Mouse (Mus musculus): ENCODE results near the gene Prkcz. TPM values are rescaled to one million over a fixed set of nuclear protein-coding genes. Genes with fewer than 3 reads are reported as not detected.
A peak's percentile ranks its signal among the peaks of the same experiment; 100 is the strongest.
"Not testable (repeated sequence)": the region's sequence is repeated elsewhere in the genome, so short reads cannot be mapped to it uniquely, and the experiment has no call there.

Prkcz gene
- polyA plus RNA-seq, 1 experiment from 2014 or later: 17.9 TPM

GRCm38 (mm10) chr4:155328385-155328784, 32.8 kb downstream of the Prkcz start:
- ATAC-seq (ENCODE audit: insufficient read depth, low FRiP score, low read depth); H3K27me3 ChIP-seq (replicated peaks); H3K36me3 ChIP-seq; H3K4me1 ChIP-seq; H3K4me3 ChIP-seq (replicated peaks); H3K27ac ChIP-seq; H3K9me3 ChIP-seq; H3K9ac ChIP-seq; H3K4me2 ChIP-seq: not testable (repeated sequence)
- 89% methylated on average over 11 of the region's 11 CpGs for WGBS

- Histone ChIP-seq H3K4me1 (0 out of 2 replicates have a peak, but pooled peaks cover 2% of the 10 kb centered on the region), H3K4me3 (replicated peaks) (no peak overlapping the region), H3K9me3 (no peaks in the 10 kb centered on the region), H3K4me2 (no peak overlapping the region), H3K36me3 (no peaks in the 10 kb centered on the region), H3K9ac (no peak overlapping the region), H3K27ac (no peak overlapping the region), H3K27me3 (replicated peaks) (no peaks in the 10 kb centered on the region)
- 46% methylated on average over 5 of the region's 5 CpGs for WGBS
- ATAC-seq (ENCODE audit: insufficient read depth, low FRiP score, low read depth): no peak
Measured at GRCm38 (mm10) chr4:155325773-155326172, 35.4 kb downstream of the Prkcz start.

DNA sequence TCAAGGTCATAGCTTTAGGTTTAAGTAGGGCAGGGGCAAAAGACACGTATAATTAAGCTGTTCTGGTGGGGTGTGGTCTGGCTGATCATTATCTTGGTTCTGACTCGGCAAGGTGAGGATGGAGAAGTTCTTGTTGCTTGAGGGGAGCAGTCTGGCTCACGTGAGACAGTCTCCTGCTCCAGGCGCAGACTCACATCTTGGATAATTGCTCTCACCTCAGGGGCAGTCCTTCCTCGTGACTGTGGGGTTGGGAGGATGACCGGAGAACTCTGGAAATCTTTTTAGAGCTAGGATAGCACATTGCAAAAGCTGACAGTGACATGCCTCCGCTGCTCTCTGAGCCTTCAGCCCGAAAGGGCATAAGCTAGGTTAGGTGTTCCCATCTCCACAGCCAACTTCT, 36.6 kb downstream of the Prkcz start:
- Histone ChIP-seq H3K4me3 (replicated peaks) (no peak overlapping the region), H3K27ac (no peak overlapping the region), H3K4me2 (no peak overlapping the region), H3K9ac (no peak overlapping the region), H3K36me3 (no peaks in the 10 kb centered on the region), H3K9me3 (no peaks in the 10 kb centered on the region), H3K27me3 (replicated peaks) (no peaks in the 10 kb centered on the region), H3K4me1 (0 out of 2 replicates have a peak, but pooled peaks cover 3% of the 10 kb centered on the region)
- WGBS: 49% methylated on average over 8 of the region's 8 CpGs
- ATAC-seq (ENCODE audit: insufficient read depth, low FRiP score, low read depth): no peak

DNA sequence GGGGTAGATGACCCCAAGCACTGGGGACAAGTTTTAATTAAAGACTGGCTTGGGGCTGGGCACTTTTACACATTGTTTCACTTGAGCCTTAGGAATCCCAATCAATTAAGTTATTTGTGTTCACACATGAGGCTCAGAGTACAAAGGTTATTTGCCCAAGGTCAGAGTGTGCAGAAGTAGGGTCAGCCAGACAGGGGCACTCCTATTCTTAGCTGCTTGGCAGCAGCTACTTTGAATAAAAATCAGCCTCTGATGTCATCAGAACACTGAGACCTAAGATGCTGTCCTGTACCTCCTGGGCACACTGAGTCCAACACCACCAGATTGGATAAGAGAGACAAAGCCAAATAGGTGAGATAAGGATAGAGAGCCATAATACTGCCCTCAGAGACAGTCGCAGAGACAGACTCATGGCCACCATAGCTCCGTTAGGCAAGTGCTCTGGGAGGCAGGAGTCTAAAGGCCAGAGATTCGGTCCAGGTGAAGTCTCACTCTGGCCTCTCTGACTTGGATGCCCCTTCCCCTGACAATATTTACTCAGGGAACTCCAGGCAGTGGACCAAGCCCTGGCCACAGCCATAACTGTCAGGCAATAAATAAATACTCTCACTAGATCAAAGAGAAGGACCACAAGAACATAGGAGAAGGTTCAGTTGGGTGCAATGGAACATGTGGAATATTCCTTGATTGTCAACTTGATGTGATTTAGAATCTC, 37.9 kb downstream of the Prkcz start:
- 0 out of 2 replicates have a peak, but pooled peaks cover 3% of the 10 kb centered on the region for H3K4me1 ChIP-seq
- no peaks in the 10 kb centered on the region for H3K9me3 ChIP-seq
- no peaks in the 10 kb centered on the region for H3K36me3 ChIP-seq
- no peak overlapping the region for H3K4me2 ChIP-seq
- no peak overlapping the region for H3K9ac ChIP-seq
- WGBS: 58% methylated on average over 3 of the region's 3 CpGs
- H3K4me3 ChIP-seq (replicated peaks): no peak overlapping the region
- no peak overlapping the region for H3K27ac ChIP-seq
- no peaks in the 10 kb centered on the region for H3K27me3 ChIP-seq (replicated peaks)
- no peak for ATAC-seq (ENCODE audit: insufficient read depth, low FRiP score, low read depth)

GRCm38 (mm10) chr4:155320281-155321244, 40.6 kb downstream of the Prkcz start:
- no peaks in the 10 kb centered on the region for H3K36me3 ChIP-seq
- H3K9me3 ChIP-seq: no peaks in the 10 kb centered on the region
- ATAC-seq (ENCODE audit: insufficient read depth, low FRiP score, low read depth): peak; percentile 44; the same call in 1 of the 2 replicates
- H3K4me3 ChIP-seq (replicated peaks): no peak overlapping the region
- H3K27me3 ChIP-seq (replicated peaks): no peaks in the 10 kb centered on the region
- no peak overlapping the region for H3K9ac ChIP-seq
- 0 out of 2 replicates have a peak, but pooled peaks cover 3% of the 10 kb centered on the region for H3K4me1 ChIP-seq
- no peak overlapping the region for H3K4me2 ChIP-seq
- 59% methylated on average over 15 of the region's 15 CpGs for WGBS
- H3K27ac ChIP-seq: no peak overlapping the region

- no peaks in the 10 kb centered on the region for H3K36me3 ChIP-seq
- H3K9ac ChIP-seq: no peak overlapping the region
- H3K4me3 ChIP-seq (replicated peaks): no peak overlapping the region
- H3K27ac ChIP-seq: no peak overlapping the region
- no peak overlapping the region for H3K4me2 ChIP-seq
- no peaks in the 10 kb centered on the region for H3K9me3 ChIP-seq
- H3K4me1 ChIP-seq: 0 out of 2 replicates have a peak, but pooled peaks cover 3% of the 10 kb centered on the region
- no peaks in the 10 kb centered on the region for H3K27me3 ChIP-seq (replicated peaks)
- ATAC-seq (ENCODE audit: insufficient read depth, low FRiP score, low read depth): peak; percentile 44; the same call in 1 of the 2 replicates
- 27% methylated on average over 2 of the region's 2 CpGs for WGBS
Measured at GRCm38 (mm10) chr4:155318266-155318665, 42.9 kb downstream of the Prkcz start.

DNA sequence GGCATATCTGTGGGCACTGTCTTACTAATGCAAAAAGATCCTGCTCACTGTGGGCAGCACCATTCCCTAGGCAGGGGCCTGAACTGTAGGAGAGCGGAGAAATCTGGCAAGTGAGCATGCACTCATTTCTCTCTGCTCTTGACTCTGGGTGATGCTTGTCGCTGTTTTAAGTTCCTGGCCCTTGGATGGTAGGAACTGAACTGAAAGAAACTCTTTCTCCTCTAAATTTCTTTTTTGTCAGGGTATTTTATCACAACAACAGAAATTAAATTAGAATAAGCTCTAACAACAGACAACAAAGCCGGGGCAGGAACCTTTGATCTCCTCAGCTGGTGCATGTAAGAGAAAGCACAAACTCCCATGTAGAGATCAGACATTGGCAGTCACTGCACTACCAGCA, 46.1 kb downstream of the Prkcz start:
- 82% methylated on average over 3 of the region's 3 CpGs for WGBS
- Histone ChIP-seq H3K27me3 (replicated peaks) (no peaks in the 10 kb centered on the region), H3K4me2 (no peak overlapping the region), H3K4me3 (replicated peaks) (no peak overlapping the region), H3K9me3 (no peaks in the 10 kb centered on the region), H3K27ac (no peak overlapping the region), H3K36me3 (no peaks in the 10 kb centered on the region), H3K9ac (no peak overlapping the region), H3K4me1 (no peaks in the 10 kb centered on the region)
- ATAC-seq (ENCODE audit: insufficient read depth, low FRiP score, low read depth): no peak

DNA sequence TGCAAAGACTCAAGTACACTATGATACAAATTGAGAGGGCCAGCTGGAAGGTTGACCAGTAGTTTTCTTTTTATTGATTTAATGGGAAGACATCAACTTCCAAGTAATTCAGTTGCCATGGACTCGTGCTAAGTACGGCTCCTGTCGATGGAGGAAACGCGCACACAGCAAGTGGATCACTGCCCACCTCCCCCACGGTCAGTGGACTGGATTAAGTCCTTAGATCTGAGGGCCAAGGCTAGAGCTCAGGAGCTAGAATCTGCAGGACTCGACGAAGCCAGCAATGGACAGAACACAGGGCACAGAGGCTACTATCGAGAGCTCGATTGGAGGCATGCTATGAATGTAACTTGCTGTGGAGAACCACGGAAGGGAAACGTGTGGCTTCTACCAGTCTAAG, 52.5 kb downstream of the Prkcz start:
- no peak overlapping the region for H3K4me2 ChIP-seq
- WGBS: 86% methylated on average over 12 of the region's 12 CpGs
- H3K9me3 ChIP-seq: no peaks in the 10 kb centered on the region
- no peaks in the 10 kb centered on the region for H3K36me3 ChIP-seq
- H3K4me3 ChIP-seq (replicated peaks): no peak overlapping the region
- ATAC-seq (ENCODE audit: insufficient read depth, low FRiP score, low read depth): no peak
- H3K27me3 ChIP-seq (replicated peaks): no peaks in the 10 kb centered on the region
- peaks cover 8% of the 10 kb centered on the region for H3K4me1 ChIP-seq
- H3K9ac ChIP-seq: no peak overlapping the region
- H3K27ac ChIP-seq: no peak overlapping the region

DNA sequence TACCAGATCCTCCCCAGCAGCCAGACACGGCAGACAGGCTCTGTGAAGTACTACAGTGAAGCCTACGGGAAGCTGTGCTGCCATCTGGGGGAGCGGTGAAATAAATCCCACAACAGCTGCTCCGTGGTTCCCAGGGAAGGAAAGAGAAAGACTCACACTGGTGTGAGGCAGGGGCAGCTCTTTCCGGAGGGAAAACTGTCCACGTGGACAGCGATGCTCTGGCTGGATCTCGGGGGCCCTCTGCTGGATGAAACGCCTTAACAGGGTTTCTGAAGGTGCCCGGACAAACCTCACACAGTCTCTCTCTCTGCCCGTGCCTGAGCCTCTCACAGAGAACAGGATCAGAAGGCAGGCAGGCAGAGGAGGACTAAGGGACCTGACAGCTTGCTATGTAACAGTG, 53.1 kb downstream of the Prkcz start:
- WGBS: under 1% methylated on average over 11 of the region's 11 CpGs
- Histone ChIP-seq H3K4me1 (peaks cover 8% of the 10 kb centered on the region), H3K9me3 (no peaks in the 10 kb centered on the region), H3K27ac (peak overlapping the region; percentile 63; the same call in 1 of the 2 replicates), H3K4me2 (peak overlapping the region; percentile 49), H3K9ac (no peak overlapping the region), H3K4me3 (replicated peaks) (peak overlapping the region; percentile 11; the same call in 1 of the 2 replicates), H3K27me3 (replicated peaks) (no peaks in the 10 kb centered on the region), H3K36me3 (no peaks in the 10 kb centered on the region)
- peak; percentile 83 for ATAC-seq (ENCODE audit: insufficient read depth, low FRiP score, low read depth)

DNA sequence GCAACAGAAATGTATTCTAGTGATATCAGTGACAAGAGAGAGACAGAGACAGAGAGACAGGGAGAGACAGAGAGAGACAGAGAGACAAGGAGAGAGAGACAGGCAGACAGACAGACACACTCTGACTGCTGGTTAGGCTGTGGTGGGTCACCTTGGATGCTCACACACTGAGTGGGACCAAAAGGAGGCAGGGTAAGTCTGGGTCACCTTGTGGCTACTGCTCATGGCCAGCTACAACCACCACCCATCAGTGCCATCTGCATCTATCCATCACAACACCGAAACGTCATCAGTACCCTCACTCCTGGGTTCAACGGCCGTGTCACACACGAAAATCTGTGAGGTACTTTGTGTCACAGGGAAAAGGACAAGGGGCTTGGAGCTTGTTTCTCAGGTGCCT, 53.6 kb downstream of the Prkcz start:
- Histone ChIP-seq H3K27ac (peak overlapping the region; percentile 63; the same call in 1 of the 2 replicates), H3K27me3 (replicated peaks) (no peaks in the 10 kb centered on the region), H3K4me2 (peak overlapping the region; percentile 49), H3K4me3 (replicated peaks) (0 out of 2 replicates have a peak overlapping the region, but pooled peaks have one; percentile 11), H3K9me3 (no peaks in the 10 kb centered on the region), H3K4me1 (peaks cover 8% of the 10 kb centered on the region), H3K36me3 (no peaks in the 10 kb centered on the region), H3K9ac (no peak overlapping the region)
- ATAC-seq (ENCODE audit: insufficient read depth, low FRiP score, low read depth): no peak
- 69% methylated on average over 5 of the region's 5 CpGs for WGBS

- Histone ChIP-seq H3K27me3 (replicated peaks) (no peaks in the 10 kb centered on the region), H3K27ac (no peak overlapping the region), H3K4me2 (no peak overlapping the region), H3K4me3 (replicated peaks) (no peak overlapping the region), H3K36me3 (no peaks in the 10 kb centered on the region), H3K9me3 (no peaks in the 10 kb centered on the region), H3K9ac (no peak overlapping the region), H3K4me1 (peaks cover 8% of the 10 kb centered on the region)
- 54% methylated on average over 24 of the region's 24 CpGs for WGBS
- no peak for ATAC-seq (ENCODE audit: insufficient read depth, low FRiP score, low read depth)
Measured at GRCm38 (mm10) chr4:155306356-155307242, 54.6 kb downstream of the Prkcz start.

All from stomach, embryonic 15.5 days (tissue).